Mouse (Mus musculus) bone marrow, adult 2 months (tissue): ENCODE measurements around the gene Rasl11b.

Experiments
- CTCF ChIP-seq: fragments of 200-500 bp; IDR thresholded peaks from 2 replicates; pipeline ENCODE4 v1.5.1; 2011; ENCODE audit warnings: low read length, control low read depth; ENCODE audit not compliant: control insufficient read depth, insufficient read depth
- POLR2A ChIP-seq: fragments of 200-500 bp; IDR thresholded peaks from 2 replicates; pipeline ENCODE4 v1.6.1; 2011; ENCODE audit warnings: low read depth, mild to moderate bottlenecking, control low read depth, low read length, borderline replicate concordance; ENCODE audit not compliant: control insufficient read depth

DNA sequence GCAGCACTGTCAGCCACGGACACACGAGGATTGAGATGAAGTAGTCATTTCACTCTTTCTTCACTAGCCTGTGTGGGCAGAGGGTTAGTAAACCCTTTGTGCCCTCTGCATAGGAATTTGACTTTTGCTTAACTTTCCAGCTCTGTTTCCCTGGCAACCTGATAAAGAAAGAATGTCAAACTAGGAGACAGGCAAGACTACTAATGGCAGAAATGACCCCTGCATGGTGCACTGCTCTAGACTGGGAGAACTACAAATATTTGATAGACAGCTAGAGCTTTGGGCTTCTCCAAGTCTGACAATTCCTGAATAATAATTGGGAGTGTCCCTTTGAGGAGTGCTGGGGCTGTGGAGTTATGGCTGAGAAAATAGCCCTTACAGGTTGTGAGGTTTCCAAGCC is 35.4 kb downstream of the Rasl11b start:
- TF ChIP-seq CTCF (no peak), POLR2A (no peak)
